Mouse (Mus musculus) bone marrow macrophage, adult 2 months (primary cell): ENCODE results near the gene Nr6a1.

Experiments used
- CTCF ChIP-seq: IDR thresholded peaks from 2 replicates; pipeline ENCODE4 v1.5.1; 2012; ENCODE audit warnings: low read depth, mild to moderate bottlenecking, low read length, moderate library complexity
- POLR2A ChIP-seq: IDR thresholded peaks from 2 replicates; pipeline ENCODE4 v1.6.1; 2012; ENCODE audit warnings: mild to moderate bottlenecking, low read depth, low read length, borderline replicate concordance

GRCm38 (mm10) chr2:38704336-38704735 lies 223.2 kb downstream of the Nr6a1 start:
- no peak for TF ChIP-seq CTCF
- TF ChIP-seq POLR2A = no peak
